Mouse (Mus musculus) mature B cell (primary cell): Measurements from ENCODE around the gene Pea15a.

Source experiments
- in situ Hi-C: fragments of 300-500 bp; cut with MboI; formaldehyde crosslinking; loops from 2 replicates; pipeline ENCODE4 v1.14.3; 2019

Pea15a gene

GRCm38 (mm10) chr1:172204814-172205740 is 1.5 kb downstream of the Pea15a start:
- in situ Hi-C loops: no loop called here

GRCm38 (mm10) chr1:172204033-172204813 is 2.4 kb downstream of the Pea15a start:
- in situ Hi-C loops: no loop called here

GRCm38 (mm10) chr1:172203566-172203965 is 3.0 kb downstream of the Pea15a start:
- in situ Hi-C loops: no loop called here

GRCm38 (mm10) chr1:172202894-172203522 is 3.6 kb downstream of the Pea15a start:
- in situ Hi-C loops: no loop called here

- in situ Hi-C loops: no loop called here
These were observed 4.4 kb downstream of the Pea15a start for GRCm38 (mm10) chr1:172201967-172202880.

GRCm38 (mm10) chr1:172200871-172201447 is 5.6 kb downstream of the Pea15a start:
- in situ Hi-C loops: no loop called here

GRCm38 (mm10) chr1:172200161-172200560 is 6.4 kb downstream of the Pea15a start:
- in situ Hi-C loops: no loop called here

GRCm38 (mm10) chr1:172198996-172199395 is 7.6 kb downstream of the Pea15a start:
- in situ Hi-C loops: no loop called here

GRCm38 (mm10) chr1:172198316-172198715 is 8.3 kb downstream of the Pea15a start:
- in situ Hi-C loops: no loop called here

GRCm38 (mm10) chr1:172197851-172198250 is 8.8 kb downstream of the Pea15a start:
- in situ Hi-C loops: no loop called here

- in situ Hi-C loops: no loop called here
These were observed 9.5 kb downstream of the Pea15a start for GRCm38 (mm10) chr1:172197146-172197545.

- in situ Hi-C loops: no loop called here
These were observed 12.2 kb downstream of the Pea15a start for GRCm38 (mm10) chr1:172194435-172194834.

GRCm38 (mm10) chr1:172192217-172192616 is 14.4 kb downstream of the Pea15a start:
- in situ Hi-C loops: no loop called here

- in situ Hi-C loops: no loop called here
These were observed 15.0 kb downstream of the Pea15a start for GRCm38 (mm10) chr1:172191578-172191977.

- in situ Hi-C loops: no loop called here
These were observed 17.7 kb downstream of the Pea15a start for GRCm38 (mm10) chr1:172188891-172189290.

- in situ Hi-C loops: no loop called here
These were observed 20.0 kb downstream of the Pea15a start for GRCm38 (mm10) chr1:172186401-172187289.

GRCm38 (mm10) chr1:172183915-172184314 is 22.7 kb downstream of the Pea15a start:
- in situ Hi-C loops: no loop called here

- in situ Hi-C loops: no loop called here
These were observed 23.5 kb downstream of the Pea15a start for GRCm38 (mm10) chr1:172183056-172183455.

- in situ Hi-C loops: no loop called here
These were observed 24.8 kb downstream of the Pea15a start for GRCm38 (mm10) chr1:172181777-172182176.

- in situ Hi-C loops: no loop called here
These were observed 25.7 kb downstream of the Pea15a start for GRCm38 (mm10) chr1:172180881-172181280.
